Mouse (Mus musculus): ENCODE data around the gene Plekha3. TPM values are rescaled to one million over a fixed set of nuclear protein-coding genes. Genes with fewer than 3 reads are reported as not detected.
A peak's percentile ranks its signal among the peaks of the same experiment; 100 is the strongest.

Plekha3 gene
- polyA plus RNA-seq (2015; fragmentation: Nextera tagmentation; extraction: Ambion mirVana), result 13.6 and 14.6 TPM in 2 replicates

DNA sequence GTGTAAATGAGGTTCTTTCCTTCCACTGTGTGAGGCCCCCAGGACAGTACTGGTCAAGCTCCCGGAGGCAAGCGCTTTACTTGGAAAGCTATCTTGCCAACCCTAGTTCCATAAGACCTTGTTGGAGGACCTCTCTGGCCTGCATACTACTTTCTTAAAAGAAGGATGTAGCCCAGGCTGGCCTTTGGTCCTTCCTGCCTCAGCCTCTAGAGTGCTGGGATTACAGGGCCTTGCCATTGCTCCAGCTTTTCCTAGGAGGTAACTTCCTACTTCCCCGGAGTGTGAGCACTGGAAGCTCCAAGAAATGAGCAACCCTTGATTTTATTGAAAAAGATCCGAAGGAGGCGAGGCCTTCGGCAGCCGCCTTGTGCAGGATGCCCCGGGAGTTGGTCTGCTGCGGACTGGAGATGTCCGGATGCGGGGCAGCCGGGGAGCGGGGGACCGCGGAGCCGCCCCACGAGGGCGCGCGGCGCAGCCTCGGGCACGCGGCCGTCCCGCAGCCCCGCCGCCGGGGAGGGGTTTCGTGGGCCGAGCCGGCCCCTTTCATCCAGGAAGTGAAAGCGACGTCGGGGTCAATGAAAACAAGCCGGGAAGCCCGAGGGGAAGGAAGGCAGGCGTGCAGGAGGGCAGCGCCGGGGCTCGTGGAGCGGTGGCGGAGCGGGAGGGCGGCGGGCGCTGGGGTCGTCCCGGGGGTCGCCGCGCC lies at the start of gene Plekha3:
Gene Plekha3 (plus strand): TSS at position 557 of the 703 bp plus-strand sequence.
- 5% methylated on average over 42 of the region's 52 CpGs for whole genome bisulfite sequencing
- Histone ChIP-seq H3K27ac (ENCODE audit: low read length) (peak within 1 kb of the TSS; percentile 83), H3K36me3 (ENCODE audit: insufficient read depth, low read length) (no peaks in the 10 kb centered on the region), H3K9me3 (ENCODE audit: low read length) (no peaks in the 10 kb centered on the region), H3K9ac (replicated peaks; ENCODE audit: low read depth) (peak within 1 kb of the TSS; percentile 78), H3K4me2 (replicated peaks; ENCODE audit: low read depth, low read length) (peak within 1 kb of the TSS; percentile 79), H3K27me3 (replicated peaks; ENCODE audit: insufficient read depth, low read length) (no peaks in the 10 kb centered on the region), H3K4me3 (ENCODE audit: low read depth, low read length) (peak within 1 kb of the TSS; percentile 90), H3K4me1 (ENCODE audit: insufficient read depth, low read depth, low read length) (peaks cover 16% of the 10 kb centered on the region)
- DNase-seq (ENCODE audit: low spot score), result peak; percentile 94
- peak; percentile 86 for ATAC-seq
- TF ChIP-seq CTCF (IDR thresholded peaks at IDR 0.05) (no peak), EP300 (IDR thresholded peaks at IDR 0.05) (no peak)

DNA sequence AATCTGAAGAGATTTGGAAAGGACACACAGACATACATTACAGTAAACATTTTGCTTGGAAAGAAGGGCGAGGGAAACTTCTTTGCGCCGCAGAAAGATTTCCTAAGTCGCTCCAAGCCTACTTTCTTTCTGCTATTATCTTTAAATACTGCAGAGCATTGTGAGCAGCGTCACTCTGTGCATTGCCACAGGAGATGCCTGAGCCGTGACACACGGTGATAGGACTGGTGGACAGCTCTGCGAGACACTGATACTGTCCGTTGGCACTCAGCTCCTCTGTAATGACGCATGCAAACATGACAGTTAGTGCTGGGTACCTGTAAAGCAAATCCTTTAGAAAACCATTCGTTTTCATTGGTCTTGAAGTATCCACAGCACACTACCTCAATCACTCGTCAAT lies 44.8 kb upstream of the Plekha3 start:
- TF ChIP-seq CTCF (IDR thresholded peaks at IDR 0.05) (no peak), EP300 (IDR thresholded peaks at IDR 0.05) (no peak)
- H3K9ac ChIP-seq (replicated peaks; ENCODE audit: low read depth), result no peak overlapping the region
- no peak for ATAC-seq
- peaks cover 16% of the 10 kb centered on the region; the same call in 1 of the 2 replicates for H3K36me3 ChIP-seq (ENCODE audit: insufficient read depth, low read length)
- H3K4me2 ChIP-seq (replicated peaks; ENCODE audit: low read depth, low read length), result no peak overlapping the region
- no peaks in the 10 kb centered on the region for H3K9me3 ChIP-seq (ENCODE audit: low read length)
- H3K4me1 ChIP-seq (ENCODE audit: insufficient read depth, low read depth, low read length), result no peaks in the 10 kb centered on the region
- no peak for DNase-seq (ENCODE audit: low spot score)
- no peak overlapping the region for H3K27ac ChIP-seq (ENCODE audit: low read length)
- 85% methylated on average over 12 of the region's 12 CpGs for WGBS
- H3K27me3 ChIP-seq (replicated peaks; ENCODE audit: insufficient read depth, low read length), result no peaks in the 10 kb centered on the region
- no peak overlapping the region for H3K4me3 ChIP-seq (ENCODE audit: low read depth, low read length)

DNA sequence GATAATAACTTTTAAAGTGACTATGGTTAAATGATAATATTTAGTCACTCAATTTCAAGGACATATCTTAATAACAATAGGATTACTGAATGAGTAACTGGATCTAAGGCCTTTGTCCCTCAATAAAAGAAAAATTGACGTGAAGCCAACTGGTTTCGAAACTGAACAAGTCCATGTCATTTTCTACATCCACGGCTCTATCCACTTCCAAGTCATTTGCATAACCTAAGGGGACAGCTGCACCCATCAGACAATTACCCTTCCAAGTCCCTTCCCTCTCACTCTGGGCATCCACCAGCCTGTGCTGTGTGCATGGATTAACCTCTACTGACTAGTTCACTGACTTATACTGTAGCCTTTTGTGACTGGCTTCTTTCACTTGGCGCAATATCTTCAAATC lies 43.5 kb upstream of the Plekha3 start:
- no peak for ATAC-seq

DNA sequence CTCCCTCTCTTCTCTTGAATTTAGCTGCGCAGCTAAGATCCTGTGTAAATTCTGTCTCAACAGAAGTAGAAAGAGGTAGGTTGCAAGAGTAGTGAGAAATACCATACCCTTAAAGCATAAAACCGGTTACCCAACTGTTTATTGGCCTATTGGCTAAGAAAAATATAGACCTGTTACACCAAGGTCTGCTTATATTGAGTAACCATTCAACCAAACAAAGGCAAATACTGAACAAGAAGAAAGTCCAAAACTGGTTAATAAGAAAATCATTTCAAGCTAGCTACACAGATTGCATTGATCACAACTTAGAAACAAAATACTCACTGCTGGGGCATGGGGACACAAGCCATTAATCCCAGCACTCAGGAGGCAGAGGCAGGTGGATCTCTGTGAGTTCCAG lies 35.4 kb upstream of the Plekha3 start:
- no peaks in the 10 kb centered on the region for H3K4me1 ChIP-seq (ENCODE audit: insufficient read depth, low read depth, low read length)
- peaks cover 21% of the 10 kb centered on the region; the same call in 1 of the 2 replicates for H3K36me3 ChIP-seq (ENCODE audit: insufficient read depth, low read length)
- H3K9ac ChIP-seq (replicated peaks; ENCODE audit: low read depth), result no peak overlapping the region
- H3K9me3 ChIP-seq (ENCODE audit: low read length), result no peaks in the 10 kb centered on the region
- no peak for ATAC-seq
- no peak for DNase-seq (ENCODE audit: low spot score)
- H3K4me2 ChIP-seq (replicated peaks; ENCODE audit: low read depth, low read length), result no peak overlapping the region
- no peak overlapping the region for H3K27ac ChIP-seq (ENCODE audit: low read length)
- 92% methylated on average over 2 of the region's 2 CpGs for WGBS
- no peak overlapping the region for H3K4me3 ChIP-seq (ENCODE audit: low read depth, low read length)
- H3K27me3 ChIP-seq (replicated peaks; ENCODE audit: insufficient read depth, low read length), result no peaks in the 10 kb centered on the region
- no peak for TF ChIP-seq CTCF (IDR thresholded peaks at IDR 0.05)
- TF ChIP-seq EP300 (IDR thresholded peaks at IDR 0.05), result no peak

More for the DNA sequence above, 43.5 kb upstream of the Plekha3 start:
- Histone ChIP-seq H3K9me3 (ENCODE audit: low read length) (no peaks in the 10 kb centered on the region), H3K27ac (ENCODE audit: low read length) (no peak overlapping the region), H3K27me3 (replicated peaks; ENCODE audit: insufficient read depth, low read length) (no peaks in the 10 kb centered on the region), H3K9ac (replicated peaks; ENCODE audit: low read depth) (no peak overlapping the region), H3K4me2 (replicated peaks; ENCODE audit: low read depth, low read length) (no peak overlapping the region), H3K36me3 (ENCODE audit: insufficient read depth, low read length) (peaks cover 24% of the 10 kb centered on the region; the same call in 1 of the 2 replicates), H3K4me1 (ENCODE audit: insufficient read depth, low read depth, low read length) (no peaks in the 10 kb centered on the region), H3K4me3 (ENCODE audit: low read depth, low read length) (no peak overlapping the region)
- 89% methylated on average over 4 of the region's 4 CpGs for WGBS
- TF ChIP-seq EP300 (IDR thresholded peaks at IDR 0.05) (no peak), CTCF (IDR thresholded peaks at IDR 0.05) (no peak)
- no peak for DNase-seq (ENCODE audit: low spot score)

DNA sequence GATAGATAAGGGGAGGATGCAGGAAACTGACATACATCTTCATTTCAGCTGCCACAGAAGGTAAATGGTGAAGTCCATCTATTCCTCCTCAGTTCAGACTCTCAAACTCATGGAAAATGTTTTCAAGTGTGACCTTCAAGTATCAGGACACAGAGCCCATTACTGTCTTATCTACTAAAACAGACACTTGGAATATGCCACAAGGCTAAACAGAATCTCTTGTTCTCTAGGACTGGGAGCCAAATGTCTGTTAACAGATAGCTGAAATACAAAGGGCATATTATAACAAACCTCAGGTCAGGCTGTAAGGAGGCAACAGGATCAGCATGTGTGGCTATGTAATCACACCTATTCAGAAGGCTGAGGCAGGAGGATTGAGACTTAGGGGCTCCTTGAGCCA lies 31.3 kb upstream of the Plekha3 start:
- H3K4me1 ChIP-seq (ENCODE audit: insufficient read depth, low read depth, low read length), result peaks cover 8% of the 10 kb centered on the region; the same call in 1 of the 2 replicates
- no peak overlapping the region for H3K4me2 ChIP-seq (replicated peaks; ENCODE audit: low read depth, low read length)
- H3K36me3 ChIP-seq (ENCODE audit: insufficient read depth, low read length), result peaks cover 8% of the 10 kb centered on the region; the same call in 1 of the 2 replicates
- H3K9ac ChIP-seq (replicated peaks; ENCODE audit: low read depth), result no peak overlapping the region
- ATAC-seq (no peak), DNase-seq (ENCODE audit: low spot score) (no peak)
- TF ChIP-seq CTCF (IDR thresholded peaks at IDR 0.05) (no peak), EP300 (IDR thresholded peaks at IDR 0.05) (no peak)
- H3K27me3 ChIP-seq (replicated peaks; ENCODE audit: insufficient read depth, low read length), result no peaks in the 10 kb centered on the region
- no peaks in the 10 kb centered on the region for H3K9me3 ChIP-seq (ENCODE audit: low read length)
- H3K4me3 ChIP-seq (ENCODE audit: low read depth, low read length), result no peak overlapping the region
- H3K27ac ChIP-seq (ENCODE audit: low read length), result no peak overlapping the region

DNA sequence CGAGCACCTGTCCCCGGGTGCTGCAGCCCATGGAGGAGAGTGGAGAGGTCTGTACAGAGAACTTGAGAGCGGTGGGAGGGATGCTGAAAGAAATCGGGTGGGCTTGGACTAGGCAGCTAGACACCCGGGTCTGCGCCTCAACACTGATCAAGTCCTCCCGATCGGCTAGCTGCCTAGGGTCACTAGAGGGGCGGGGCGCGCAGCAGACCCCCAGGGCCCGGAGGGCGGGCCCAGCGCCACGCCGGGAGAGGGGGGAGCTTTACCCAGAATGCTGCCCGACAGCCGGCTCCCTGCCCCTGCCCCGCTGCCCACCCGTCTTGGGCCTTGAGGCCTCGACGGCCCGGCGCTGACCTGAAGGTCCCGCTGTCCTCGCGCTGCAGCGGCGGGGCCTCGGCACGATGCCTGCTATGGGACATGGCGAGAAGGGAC lies 27.6 kb upstream of the Plekha3 start:
- TF ChIP-seq EP300 (IDR thresholded peaks at IDR 0.05), result no peak
- TF ChIP-seq CTCF (IDR thresholded peaks at IDR 0.05), result no peak

More for the DNA sequence above, 27.6 kb upstream of the Plekha3 start:
- peak overlapping the region; percentile 84 for H3K4me2 ChIP-seq (replicated peaks; ENCODE audit: low read depth, low read length)
- H3K4me1 ChIP-seq (ENCODE audit: insufficient read depth, low read depth, low read length), result peaks cover 8% of the 10 kb centered on the region; the same call in 1 of the 2 replicates
- ATAC-seq (peak; percentile 27; the same call in 1 of the 2 replicates), DNase-seq (ENCODE audit: low spot score) (no peak)
- H3K27me3 ChIP-seq (replicated peaks; ENCODE audit: insufficient read depth, low read length), result no peaks in the 10 kb centered on the region
- H3K4me3 ChIP-seq (ENCODE audit: low read depth, low read length), result peak overlapping the region; percentile 68
- H3K9ac ChIP-seq (replicated peaks; ENCODE audit: low read depth), result peak overlapping the region; percentile 63
- H3K36me3 ChIP-seq (ENCODE audit: insufficient read depth, low read length), result no peaks in the 10 kb centered on the region
- WGBS, result 4% methylated on average over 13 of the region's 32 CpGs
- peak overlapping the region; percentile 79 for H3K27ac ChIP-seq (ENCODE audit: low read length)
- H3K9me3 ChIP-seq (ENCODE audit: low read length), result no peaks in the 10 kb centered on the region
